Mouse (Mus musculus) MEL (cell line): ENCODE measurements around the gene Ksr1.

Experiments used
- CTCF ChIP-seq, 3 experiments: IDR thresholded peaks in 2 of 3; conservative IDR thresholded peaks in 1 of 3; 2 replicates each; pipeline ENCODE4 v1.5.1; 2011 to 2012; ENCODE audit warnings: low read length in 3 of 3, low read depth in 2 of 3, mild to moderate bottlenecking in 2 of 3, improper control_type of control experiment in 1 of 3, inconsistent platforms in 1 of 3, mixed read lengths in 1 of 3, moderate library complexity in 1 of 3; ENCODE audit not compliant: control insufficient read depth in 1 of 3, insufficient read depth in 1 of 3, poor library complexity in 1 of 3, severe bottlenecking in 1 of 3
- E2F4 ChIP-seq: IDR thresholded peaks from 2 replicates; pipeline ENCODE4 v1.6.1; 2011; ENCODE audit warnings: low read depth, low read length, improper control_type of control experiment, borderline replicate concordance
- GABPA ChIP-seq: IDR thresholded peaks from 2 replicates; pipeline ENCODE4 v1.6.1; 2012; ENCODE audit warnings: low read depth, mild to moderate bottlenecking, inconsistent platforms, low read length, improper control_type of control experiment, moderate library complexity
- MEF2A ChIP-seq: IDR thresholded peaks from 2 replicates; pipeline ENCODE4 v1.6.1; 2014; ENCODE audit warnings: low read depth, mild to moderate bottlenecking, inconsistent platforms, low read length, improper control_type of control experiment; ENCODE audit not compliant: poor library complexity, insufficient replicate concordance, severe bottlenecking; ENCODE audit errors: extremely low read depth
- NELFE ChIP-seq: IDR thresholded peaks from 2 replicates; pipeline ENCODE4 v1.6.1; 2011; ENCODE audit warnings: low read depth, low read length, improper control_type of control experiment
- POLR2A ChIP-seq, 2 experiments: IDR thresholded peaks; 2 replicates each; pipeline ENCODE4 v1.6.1; 2011 to 2012; ENCODE audit warnings: low read length in 2 of 2, mild to moderate bottlenecking in 2 of 2, control low read depth in 1 of 2, improper control_type of control experiment in 1 of 2, low read depth in 1 of 2, moderate library complexity in 1 of 2; ENCODE audit not compliant: control insufficient read depth in 1 of 2, insufficient read depth in 1 of 2, poor library complexity in 1 of 2
- POLR2AphosphoS2 ChIP-seq: IDR thresholded peaks from 2 replicates; pipeline ENCODE4 v1.6.1; 2011; ENCODE audit warnings: low read length, improper control_type of control experiment
- POLR2AphosphoS5 ChIP-seq: IDR thresholded peaks from 2 replicates; pipeline ENCODE4 v1.6.1; 2012; ENCODE audit warnings: low read depth, borderline replicate concordance, mild to moderate bottlenecking, inconsistent platforms, low read length, moderate library complexity, mixed read lengths
- RAD21 ChIP-seq: IDR thresholded peaks from 2 replicates; pipeline ENCODE4 v1.6.1; 2011; ENCODE audit warnings: mild to moderate bottlenecking, low read depth, low read length, improper control_type of control experiment
- TBP ChIP-seq: IDR thresholded peaks from 2 replicates; pipeline ENCODE4 v1.8.0; 2011; ENCODE audit warnings: low read depth, low read length, improper control_type of control experiment

DNA sequence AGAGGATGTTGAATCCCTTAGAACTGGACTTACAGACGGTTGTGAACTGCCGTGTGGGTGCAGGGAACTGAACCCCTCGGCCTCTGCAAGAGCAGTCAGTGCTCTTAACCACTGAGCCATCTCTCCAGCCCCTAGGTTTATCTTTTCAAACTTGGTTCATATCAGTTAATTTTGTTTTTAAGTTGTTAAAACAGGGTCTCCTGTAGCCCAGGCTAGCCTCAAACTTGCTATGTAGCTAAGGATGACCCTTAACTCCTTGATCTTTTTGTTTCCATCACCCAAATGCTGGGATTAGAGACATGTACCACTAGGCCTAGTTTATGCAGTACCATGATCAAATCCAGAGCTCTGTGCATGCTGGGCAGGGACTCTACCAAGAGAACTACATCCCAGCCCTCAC is 174.5 kb downstream of the Ksr1 start:
- no peak for TF ChIP-seq TBP
- no peak for TF ChIP-seq CTCF (IDR thresholded peaks at IDR 0.05 in 2 of 3, conservative IDR thresholded peaks at IDR 0.05 in 1 of 3; ENCODE audit: control insufficient read depth in 1 of 3, insufficient read depth in 1 of 3, low read depth in 2 of 3, low read length in 3 of 3, poor library complexity in 1 of 3, severe bottlenecking in 1 of 3)
- TF ChIP-seq POLR2A (IDR thresholded peaks at IDR 0.05; ENCODE audit: control insufficient read depth in 1 of 2, insufficient read depth in 1 of 2, low read depth in 1 of 2, low read length in 2 of 2, poor library complexity in 1 of 2), result no peak
- no peak for TF ChIP-seq MEF2A
- no peak for TF ChIP-seq GABPA
- TF ChIP-seq RAD21, result no peak
- TF ChIP-seq NELFE, result no peak
- no peak for TF ChIP-seq POLR2AphosphoS5
- no peak for TF ChIP-seq E2F4
- TF ChIP-seq POLR2AphosphoS2, result no peak
